Mouse (Mus musculus): ENCODE measurements at regions not wholly inside any gene's neighbourhood (a gene's known extent, or its start where the extent isn't known, plus 50 kb on each side); places are given as distances from the start of the nearest gene placed in this dataset.

DNA sequence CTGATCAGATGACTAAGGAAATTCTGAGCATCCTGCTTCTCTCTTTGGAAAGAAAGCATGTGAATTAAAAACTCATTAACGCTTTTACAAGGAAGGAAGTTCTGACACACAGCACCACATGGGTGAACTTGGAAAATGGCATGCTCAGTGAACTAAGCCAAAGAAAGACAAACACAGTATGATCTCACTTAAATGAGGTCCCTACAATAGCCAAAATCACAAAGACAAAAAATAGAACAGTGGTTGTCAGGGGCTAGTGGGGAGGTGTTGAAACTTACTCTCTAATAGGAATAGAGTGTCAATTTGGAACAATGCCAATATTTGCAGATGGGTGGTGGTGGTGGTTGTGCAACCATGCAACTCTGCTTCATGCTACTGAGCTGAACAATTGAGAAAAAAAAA lies 172.7 kb upstream of the Prkcq start:
- no peak overlapping the region for H3K4me2 ChIP-seq (replicated peaks; ENCODE audit: low read depth, low read length)
- H3K36me3 ChIP-seq (ENCODE audit: insufficient read depth, low read length) = no peaks in the 10 kb centered on the region
- H3K4me3 ChIP-seq (ENCODE audit: low read depth, low read length) = no peak overlapping the region
- DNase-seq (ENCODE audit: low spot score) = no peak
- H3K4me1 ChIP-seq (ENCODE audit: insufficient read depth, low read depth, low read length) = no peaks in the 10 kb centered on the region
- TF ChIP-seq EP300 (IDR thresholded peaks at IDR 0.05) (no peak), CTCF (IDR thresholded peaks at IDR 0.05) (no peak)
- no peak overlapping the region for H3K27ac ChIP-seq (ENCODE audit: low read length)
- 50% methylated on average over 1 of the region's 1 CpGs for WGBS
- ATAC-seq = no peak
- no peaks in the 10 kb centered on the region for H3K27me3 ChIP-seq (replicated peaks; ENCODE audit: insufficient read depth, low read length)
- H3K9me3 ChIP-seq (ENCODE audit: low read length) = no peaks in the 10 kb centered on the region
- no peak overlapping the region for H3K9ac ChIP-seq (replicated peaks; ENCODE audit: low read depth)

DNA sequence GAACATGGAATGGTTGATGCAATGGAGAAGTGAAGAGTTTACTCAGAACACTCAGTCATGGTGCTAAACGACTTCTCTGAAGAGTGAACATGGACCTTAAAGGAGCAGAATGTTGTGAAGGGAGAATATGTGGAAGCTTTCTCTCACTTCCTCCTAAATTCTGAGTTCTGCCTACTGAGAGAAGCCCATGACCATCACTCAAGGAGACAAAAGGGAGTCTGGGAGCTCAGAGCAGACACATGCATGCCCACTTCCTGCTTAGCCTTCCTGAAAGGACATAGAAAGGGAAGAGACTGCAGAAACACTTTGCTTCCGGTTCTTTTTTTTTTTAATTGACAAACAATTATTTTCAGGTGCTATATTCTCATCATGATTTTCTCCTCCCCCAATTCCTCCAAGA lies 166.1 kb upstream of the Prkcq start:
- no peaks in the 10 kb centered on the region for H3K27me3 ChIP-seq (replicated peaks; ENCODE audit: insufficient read depth, low read length)

DNA sequence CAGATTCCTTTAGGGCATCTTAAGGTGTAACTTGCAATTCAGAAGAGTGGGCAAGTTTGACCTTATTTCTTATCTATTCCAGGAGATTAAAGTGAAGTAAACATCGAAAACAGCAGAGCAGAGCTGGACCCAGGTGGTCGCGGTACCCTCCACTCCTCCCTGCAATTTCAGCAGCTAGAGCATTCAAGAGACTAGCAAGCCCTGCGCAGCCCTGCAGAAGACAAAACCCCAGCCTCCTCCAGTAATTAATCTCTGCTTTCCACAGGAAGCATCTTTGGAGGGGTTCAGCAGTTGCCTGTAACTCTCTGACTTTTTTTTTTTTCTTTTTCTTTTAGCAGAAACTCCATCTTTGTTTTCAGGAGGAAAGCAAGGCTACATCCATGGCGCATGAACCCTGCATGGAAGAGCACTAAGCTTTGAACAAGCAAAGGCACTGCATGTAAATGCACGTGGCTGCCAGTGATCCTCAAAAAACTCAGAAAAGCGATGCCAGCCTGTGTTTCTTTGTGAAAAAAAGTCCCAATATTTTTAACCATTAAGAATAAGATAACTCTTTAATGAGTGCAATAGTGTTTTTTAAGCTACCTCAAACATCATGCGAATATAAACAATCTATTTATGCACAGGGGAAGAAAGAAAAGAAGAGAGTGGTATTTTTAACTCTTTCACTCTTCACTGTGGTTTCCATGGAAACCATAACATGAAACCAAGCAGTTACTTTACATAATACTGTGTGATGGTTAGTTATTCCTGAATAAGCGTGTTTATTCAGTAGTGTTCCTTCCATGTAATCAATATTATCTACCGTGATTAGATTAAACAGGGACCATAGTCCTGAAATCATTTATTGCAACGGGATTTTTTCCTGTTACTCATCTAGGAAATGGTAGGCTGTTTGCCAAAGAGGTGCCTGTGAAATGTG lies 160.6 kb upstream of the Prkcq start:
- 64% methylated on average over 11 of the region's 11 CpGs for WGBS
- ATAC-seq = no peak
- no peak for TF ChIP-seq EP300 (IDR thresholded peaks at IDR 0.05)
- no peak for TF ChIP-seq CTCF (IDR thresholded peaks at IDR 0.05)
- Histone ChIP-seq H3K9me3 (ENCODE audit: low read length) (no peaks in the 10 kb centered on the region), H3K27me3 (replicated peaks; ENCODE audit: insufficient read depth, low read length) (no peaks in the 10 kb centered on the region), H3K4me1 (ENCODE audit: insufficient read depth, low read depth, low read length) (no peaks in the 10 kb centered on the region), H3K4me3 (ENCODE audit: low read depth, low read length) (no peak overlapping the region), H3K27ac (ENCODE audit: low read length) (no peak overlapping the region), H3K36me3 (ENCODE audit: insufficient read depth, low read length) (no peaks in the 10 kb centered on the region), H3K9ac (replicated peaks; ENCODE audit: low read depth) (no peak overlapping the region), H3K4me2 (replicated peaks; ENCODE audit: low read depth, low read length) (no peak overlapping the region)
- DNase-seq (ENCODE audit: low spot score) = no peak

More for the DNA sequence above, 166.1 kb upstream of the Prkcq start:
- no peak overlapping the region for H3K4me3 ChIP-seq (ENCODE audit: low read depth, low read length)
- ATAC-seq (no peak), DNase-seq (ENCODE audit: low spot score) (no peak)
- H3K4me1 ChIP-seq (ENCODE audit: insufficient read depth, low read depth, low read length) = no peaks in the 10 kb centered on the region
- no peak overlapping the region for H3K27ac ChIP-seq (ENCODE audit: low read length)
- no peaks in the 10 kb centered on the region for H3K36me3 ChIP-seq (ENCODE audit: insufficient read depth, low read length)
- H3K4me2 ChIP-seq (replicated peaks; ENCODE audit: low read depth, low read length) = no peak overlapping the region
- no peaks in the 10 kb centered on the region for H3K9me3 ChIP-seq (ENCODE audit: low read length)
- no peak overlapping the region for H3K9ac ChIP-seq (replicated peaks; ENCODE audit: low read depth)
- TF ChIP-seq CTCF (IDR thresholded peaks at IDR 0.05) (no peak), EP300 (IDR thresholded peaks at IDR 0.05) (no peak)
- WGBS = 49% methylated on average over 2 of the region's 2 CpGs

DNA sequence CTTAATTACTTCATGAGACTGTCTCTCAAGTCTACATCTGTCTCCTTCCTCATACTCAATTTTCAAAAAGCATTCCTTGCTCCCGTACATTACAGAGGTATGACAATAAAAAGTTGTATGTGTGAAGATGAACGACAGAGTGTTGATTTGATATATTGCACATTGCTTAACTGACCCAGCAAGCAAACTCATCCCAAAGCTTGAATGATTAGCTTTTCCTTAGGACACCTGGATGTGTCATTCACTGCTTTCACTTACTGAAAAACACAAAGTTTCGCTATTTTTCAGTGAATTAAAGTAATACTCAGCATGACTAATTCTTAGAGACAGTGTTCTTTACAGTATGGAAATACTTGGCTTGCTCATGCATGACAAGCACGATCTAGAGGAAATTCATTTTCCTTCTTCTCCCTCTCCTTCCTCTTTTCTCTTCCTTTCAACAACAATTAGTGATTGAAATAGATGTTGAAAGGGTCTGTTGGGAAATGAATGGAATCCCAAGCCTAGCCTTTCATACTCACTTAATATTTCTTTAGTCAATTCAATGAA lies 159.5 kb upstream of the Prkcq start:
- no peaks in the 10 kb centered on the region for H3K36me3 ChIP-seq (ENCODE audit: insufficient read depth, low read length)
- no peak for ATAC-seq
- no peak overlapping the region for H3K4me3 ChIP-seq (ENCODE audit: low read depth, low read length)
- no peaks in the 10 kb centered on the region for H3K27me3 ChIP-seq (replicated peaks; ENCODE audit: insufficient read depth, low read length)
- no peak overlapping the region for H3K4me2 ChIP-seq (replicated peaks; ENCODE audit: low read depth, low read length)
- H3K9ac ChIP-seq (replicated peaks; ENCODE audit: low read depth) = no peak overlapping the region
- H3K4me1 ChIP-seq (ENCODE audit: insufficient read depth, low read depth, low read length) = no peaks in the 10 kb centered on the region
- H3K9me3 ChIP-seq (ENCODE audit: low read length) = no peaks in the 10 kb centered on the region
- TF ChIP-seq CTCF (IDR thresholded peaks at IDR 0.05) = no peak
- no peak overlapping the region for H3K27ac ChIP-seq (ENCODE audit: low read length)
- 68% methylated on average over 4 of the region's 4 CpGs for WGBS
- DNase-seq (ENCODE audit: low spot score) = no peak

DNA sequence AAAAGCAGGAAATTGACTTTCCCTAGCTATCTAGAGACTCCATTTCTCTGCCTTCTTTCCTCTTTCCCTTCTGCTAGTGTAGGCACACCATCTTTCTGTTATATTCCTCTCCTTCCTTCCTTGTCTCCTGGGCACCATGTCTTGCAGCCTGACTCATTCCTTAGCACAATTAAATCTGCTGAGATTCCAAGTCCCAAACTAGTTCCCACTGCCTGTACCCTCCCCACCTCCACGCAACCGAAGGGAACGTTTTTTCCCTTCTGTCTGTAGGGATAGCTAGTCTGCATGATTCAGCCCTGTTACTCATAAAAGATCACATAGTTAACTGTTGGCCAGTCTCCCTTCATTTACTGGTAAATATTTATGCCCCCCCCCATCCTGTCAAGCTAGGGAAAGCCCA lies 158.8 kb upstream of the Prkcq start:
- H3K9ac ChIP-seq (replicated peaks; ENCODE audit: low read depth) = no peak overlapping the region
- no peak overlapping the region for H3K27ac ChIP-seq (ENCODE audit: low read length)
- H3K27me3 ChIP-seq (replicated peaks; ENCODE audit: insufficient read depth, low read length) = no peaks in the 10 kb centered on the region
- DNase-seq (ENCODE audit: low spot score) (no peak), ATAC-seq (no peak)
- H3K9me3 ChIP-seq (ENCODE audit: low read length) = no peaks in the 10 kb centered on the region
- H3K4me3 ChIP-seq (ENCODE audit: low read depth, low read length) = no peak overlapping the region
- 79% methylated on average over 3 of the region's 3 CpGs for WGBS
- no peak overlapping the region for H3K4me2 ChIP-seq (replicated peaks; ENCODE audit: low read depth, low read length)
- H3K4me1 ChIP-seq (ENCODE audit: insufficient read depth, low read depth, low read length) = no peaks in the 10 kb centered on the region
- TF ChIP-seq EP300 (IDR thresholded peaks at IDR 0.05) = no peak
- TF ChIP-seq CTCF (IDR thresholded peaks at IDR 0.05) = no peak
- no peaks in the 10 kb centered on the region for H3K36me3 ChIP-seq (ENCODE audit: insufficient read depth, low read length)

DNA sequence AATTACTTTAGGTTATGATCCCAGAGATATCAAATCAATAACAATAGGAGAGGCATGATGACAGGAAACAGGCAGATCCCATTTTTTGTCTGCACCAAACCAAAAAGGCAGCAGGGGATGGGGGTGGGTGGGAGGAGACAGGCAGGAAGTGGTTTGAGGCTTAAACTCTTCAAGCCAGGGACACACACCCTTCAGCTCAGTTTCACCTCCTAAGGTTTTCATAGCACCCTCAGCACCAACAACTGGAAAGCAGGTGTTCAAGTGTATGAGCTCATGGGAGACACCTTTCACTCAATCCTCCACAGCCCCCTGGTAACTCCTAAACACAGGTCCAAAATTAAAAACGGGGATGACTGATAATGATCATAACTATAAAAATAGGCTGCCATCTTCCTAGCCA lies 155.5 kb upstream of the Prkcq start:
- WGBS = 47% methylated on average over 1 of the region's 1 CpGs
- no peaks in the 10 kb centered on the region for H3K9me3 ChIP-seq (ENCODE audit: low read length)
- ATAC-seq (no peak), DNase-seq (ENCODE audit: low spot score) (no peak)
- H3K4me1 ChIP-seq (ENCODE audit: insufficient read depth, low read depth, low read length) = no peaks in the 10 kb centered on the region
- no peak overlapping the region for H3K4me2 ChIP-seq (replicated peaks; ENCODE audit: low read depth, low read length)
- no peak overlapping the region for H3K9ac ChIP-seq (replicated peaks; ENCODE audit: low read depth)
- no peak for TF ChIP-seq EP300 (IDR thresholded peaks at IDR 0.05)
- TF ChIP-seq CTCF (IDR thresholded peaks at IDR 0.05) = no peak
- H3K27me3 ChIP-seq (replicated peaks; ENCODE audit: insufficient read depth, low read length) = no peaks in the 10 kb centered on the region
- H3K4me3 ChIP-seq (ENCODE audit: low read depth, low read length) = no peak overlapping the region
- H3K27ac ChIP-seq (ENCODE audit: low read length) = no peak overlapping the region
- H3K36me3 ChIP-seq (ENCODE audit: insufficient read depth, low read length) = no peaks in the 10 kb centered on the region
